Mouse (Mus musculus): Measurements from ENCODE around the gene Ccnb2.

DNA sequence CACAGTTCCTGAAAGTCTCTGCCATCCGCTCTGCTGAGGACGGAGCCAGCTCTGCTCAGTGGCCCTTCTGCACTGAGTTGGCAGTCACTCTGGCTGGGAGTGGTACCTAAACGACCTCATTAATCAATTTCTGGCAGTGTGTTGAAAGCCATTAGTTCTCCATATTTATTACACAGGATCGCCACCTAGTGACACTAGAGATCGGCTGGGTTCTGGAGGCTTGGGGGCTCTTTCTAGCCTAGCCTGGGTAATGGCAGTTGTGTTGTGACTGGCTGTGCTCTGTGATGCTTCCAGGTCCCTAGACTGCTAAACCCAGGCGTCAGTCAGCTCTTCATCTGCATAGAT lies 28.8 kb downstream of the Ccnb2 start:
- TF ChIP-seq POLR2A (IDR thresholded peaks at IDR 0.05; ENCODE audit: borderline replicate concordance, control insufficient read depth, low read depth, low read length), result no peak
- TF ChIP-seq CTCF (IDR thresholded peaks at IDR 0.05; ENCODE audit: control insufficient read depth, insufficient read depth, low read length), result no peak
